Mouse (Mus musculus) CH12.LX (cell line): ENCODE results near the gene Armc12.

Source experiments
- CHD1 ChIP-seq: IDR thresholded peaks from 2 replicates; pipeline ENCODE4 v1.6.1; 2012; ENCODE audit warnings: low read depth, low read length, improper control_type of control experiment, inconsistent platforms
- CTCF ChIP-seq, 2 experiments: IDR thresholded peaks in 1 of 2; conservative IDR thresholded peaks in 1 of 2; 2 replicates each; pipeline ENCODE4 v1.5.1; 2011 to 2012; ENCODE audit warnings: low read depth in 2 of 2, low read length in 2 of 2, improper control_type of control experiment in 1 of 2, inconsistent platforms in 1 of 2, mild to moderate bottlenecking in 1 of 2, moderate library complexity in 1 of 2
- EP300 ChIP-seq: IDR thresholded peaks from 2 replicates; pipeline ENCODE4 v1.6.1; 2011; ENCODE audit warnings: low read length, improper control_type of control experiment
- GABPA ChIP-seq: IDR thresholded peaks from 2 replicates; pipeline ENCODE4 v1.6.1; 2012; ENCODE audit warnings: low read depth, low read length, improper control_type of control experiment, inconsistent platforms; ENCODE audit not compliant: insufficient replicate concordance
- MAFK ChIP-seq: IDR thresholded peaks from 2 replicates; pipeline ENCODE4 v1.6.1; 2011; ENCODE audit warnings: low read length, improper control_type of control experiment; ENCODE audit not compliant: insufficient replicate concordance
- USF1 ChIP-seq: IDR thresholded peaks from 2 replicates; pipeline ENCODE4 v1.6.1; 2014; ENCODE audit warnings: low read depth, mild to moderate bottlenecking, inconsistent platforms, low read length, improper control_type of control experiment

GRCm38 (mm10) chr17:28580396-28580795 is 49.8 kb downstream of the Armc12 start:
- no peak for TF ChIP-seq MAFK
- no peak for TF ChIP-seq EP300
- TF ChIP-seq USF1 = no peak
- TF ChIP-seq GABPA = no peak
- no peak for TF ChIP-seq CTCF (conservative IDR thresholded peaks at IDR 0.05 in 1 of 2, IDR thresholded peaks at IDR 0.05 in 1 of 2; ENCODE audit: low read depth in 2 of 2, low read length in 2 of 2)
- TF ChIP-seq CHD1 = no peak
